ENCODE assay signal across 13 mouse cellular contexts in the genomic region with DNA sequence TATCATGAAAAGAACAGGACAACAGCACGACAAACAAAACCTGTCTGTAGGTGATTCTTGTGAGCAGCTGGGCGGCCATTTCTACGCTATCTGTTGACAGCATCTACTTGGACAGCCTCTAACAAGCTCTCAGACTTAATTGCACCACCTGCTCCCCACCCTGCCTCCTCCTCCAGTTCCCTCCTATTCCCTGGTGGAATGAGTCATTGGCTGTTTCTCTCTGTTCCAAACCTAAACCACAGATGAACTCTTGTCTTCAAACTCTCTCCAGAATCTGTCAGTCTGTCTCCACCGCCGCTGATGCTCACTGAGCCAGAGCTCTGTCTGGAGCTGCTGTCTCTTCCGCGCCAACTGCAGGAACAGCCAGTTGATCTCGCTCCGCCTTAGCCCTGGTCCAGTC. TPM values are rescaled to one million over a fixed set of nuclear protein-coding genes. Genes with fewer than 3 reads are reported as not detected.
DNase-seq lines count a peak whose midpoint lies in the region; ATAC-seq and TF ChIP-seq lines count a peak whose summit lies in the region.
"Had no signal": no experiment of that assay in that cellular context is flagged by ENCODE, and none has a peak within 500 bp of the region (broad histone marks: within the 10 kb centered on the region; RNA-seq: fewer than 3 reads in every experiment).

No protein-coding gene starts in this region.

- H3K9ac ChIP-seq in hindbrain, embryonic 11.5 days (ENCODE audit: low read depth, low read length): no peak overlapping the region
- no peak overlapping the region for H3K9ac ChIP-seq in hindbrain, postnatal 0 days (replicated peaks; ENCODE audit: low read length)
- H3K9ac ChIP-seq in intestine, embryonic 16.5 days (ENCODE audit: low read depth, low read length): no peak overlapping the region

- H3K27ac ChIP-seq in hindbrain, embryonic 11.5 days (ENCODE audit: low read depth, low read length): no peak overlapping the region
- H3K27ac ChIP-seq in hindbrain, postnatal 0 days: no peak overlapping the region
- H3K27ac ChIP-seq in intestine, embryonic 16.5 days (ENCODE audit: low read length): no peak overlapping the region

- ATAC-seq in hindbrain, embryonic 11.5 days (ENCODE audit: low FRiP score): no peak
- no peak for ATAC-seq in hindbrain, postnatal 0 days
- ATAC-seq in intestine, embryonic 16.5 days: no peak
- ATAC-seq: forebrain, embryonic 16.5 days had no signal

- WGBS in hindbrain, embryonic 11.5 days: 94% methylated on average over 9 of the region's 9 CpGs
- WGBS in hindbrain, postnatal 0 days: 80% methylated on average over 9 of the region's 9 CpGs
- WGBS in intestine, embryonic 16.5 days: 90% methylated on average over 9 of the region's 9 CpGs

- no peaks in the 10 kb centered on the region for H3K27me3 ChIP-seq in hindbrain, embryonic 11.5 days (ENCODE audit: control insufficient read depth, insufficient read depth, low read length)
- no peaks in the 10 kb centered on the region for H3K27me3 ChIP-seq in hindbrain, postnatal 0 days (ENCODE audit: insufficient read depth, low read length)
- no peaks in the 10 kb centered on the region for H3K27me3 ChIP-seq in intestine, embryonic 16.5 days (replicated peaks; ENCODE audit: control insufficient read depth, insufficient read depth, low read length)
- H3K27me3 ChIP-seq: megakaryocyte, embryonic 14.5 days had no signal

- H3K4me1 ChIP-seq in hindbrain, embryonic 11.5 days (replicated peaks; ENCODE audit: control insufficient read depth, insufficient read depth, low read length): no peaks in the 10 kb centered on the region
- no peaks in the 10 kb centered on the region for H3K4me1 ChIP-seq in hindbrain, postnatal 0 days (ENCODE audit: insufficient read depth, low read length)
- H3K4me1 ChIP-seq in intestine, embryonic 16.5 days (ENCODE audit: control insufficient read depth, insufficient read depth, low read length): no peaks in the 10 kb centered on the region
- H3K4me1 ChIP-seq: megakaryocyte, embryonic 14.5 days had no signal

- no peaks in the 10 kb centered on the region for H3K9me3 ChIP-seq in hindbrain, embryonic 11.5 days (ENCODE audit: control insufficient read depth, low read length)
- no peaks in the 10 kb centered on the region for H3K9me3 ChIP-seq in hindbrain, postnatal 0 days (ENCODE audit: low read length)
- no peaks in the 10 kb centered on the region for H3K9me3 ChIP-seq in intestine, embryonic 16.5 days (ENCODE audit: control insufficient read depth, low read length)

- no peak for TF ChIP-seq CTCF in hindbrain, postnatal 0 days (IDR thresholded peaks at IDR 0.05; ENCODE audit: low read depth)

- peak; percentile 23 to 31 for DNase-seq in cerebellum, postnatal 10 days
- DNase-seq in cerebellum, postnatal 36 days: no peak
- peak; percentile 13 for DNase-seq in hindbrain, embryonic 11.5 days (ENCODE audit: low spot score)
- no peak for DNase-seq in hindbrain, postnatal 0 days (ENCODE audit: low spot score)
- DNase-seq in NIH3T3 (ENCODE audit: low read depth): peak; percentile 83
- DNase-seq in layer of hippocampus, adult 9-11 months: peak; percentile 46
- DNase-seq in kidney, adult 8-10 months: no peak
- DNase-seq: adrenal gland, postnatal 14 days; cerebellum, adult 11 months; kidney, adult 18-20 months had no signal

- no peaks in the 10 kb centered on the region for H3K36me3 ChIP-seq in hindbrain, embryonic 11.5 days (ENCODE audit: control insufficient read depth, insufficient read depth, low read length)
- H3K36me3 ChIP-seq in hindbrain, postnatal 0 days (ENCODE audit: insufficient read depth, low read length): no peaks in the 10 kb centered on the region
- no peaks in the 10 kb centered on the region for H3K36me3 ChIP-seq in intestine, embryonic 16.5 days (ENCODE audit: control insufficient read depth, insufficient read depth, low read length)

- no peak overlapping the region for H3K4me3 ChIP-seq in hindbrain, embryonic 11.5 days (ENCODE audit: low read depth, low read length)
- H3K4me3 ChIP-seq in hindbrain, postnatal 0 days (ENCODE audit: low read length): no peak overlapping the region
- no peak overlapping the region for H3K4me3 ChIP-seq in intestine, embryonic 16.5 days (ENCODE audit: low read length)
- H3K4me3 ChIP-seq: megakaryocyte, embryonic 14.5 days had no signal

- H3K4me2 ChIP-seq in hindbrain, embryonic 11.5 days (replicated peaks; ENCODE audit: low read depth, low read length): no peak overlapping the region
- H3K4me2 ChIP-seq in hindbrain, postnatal 0 days (ENCODE audit: low read depth, low read length): no peak overlapping the region
- H3K4me2 ChIP-seq in intestine, embryonic 16.5 days (ENCODE audit: low read depth, low read length): no peak overlapping the region

RNA-seq across cellular contexts. Expression of gene Fbxo11, which starts 41.3 kb away (rescaled TPM):
- 41.5 and 44.7 TPM in 2 replicates for polyA plus RNA-seq in hindbrain, embryonic 11.5 days (2014; fragmentation: Nextera tagmentation; extraction: Ambion mirVana)
- total RNA-seq in hindbrain, postnatal 0 days (2014; rRNA removed): 39.3 and 39.5 TPM in 2 replicates
- polyA plus RNA-seq in hindbrain, postnatal 0 days (2015; fragmentation: Nextera tagmentation; extraction: Ambion mirVana): 23.1 and 23.7 TPM in 2 replicates
- 8.0 and 8.3 TPM in 2 replicates for polyA plus RNA-seq in intestine, embryonic 16.5 days (2015; fragmentation: Nextera tagmentation; extraction: Ambion mirVana)

Comparison
In these comparisons a context has a peak if more than half of its experiments do, and no peak if none do; other contexts are left out.
1. DNase-seq: peak in cerebellum, postnatal 10 days (2 of 2), hindbrain, embryonic 11.5 days (single experiment), NIH3T3 (single experiment) and layer of hippocampus, adult 9-11 months (single experiment); none in cerebellum, postnatal 36 days (0 of 2), hindbrain, postnatal 0 days (single experiment) and kidney, adult 8-10 months (0 of 2).